Mouse (Mus musculus): Measurements from ENCODE around the gene Wars2. TPM values are rescaled to one million over a fixed set of nuclear protein-coding genes. Genes with fewer than 3 reads are reported as not detected.
A peak's percentile ranks its signal among the peaks of the same experiment; 100 is the strongest.

Gene Wars2
- 8.8 and 9.8 TPM in 2 replicates for polyA plus RNA-seq (2015; fragmentation: Nextera tagmentation; extraction: Ambion mirVana)

- Histone ChIP-seq H3K4me1 (peaks cover 12% of the 10 kb centered on the region), H3K27ac (peak within 1 kb of the TSS; percentile 95), H3K36me3 (no peaks in the 10 kb centered on the region), H3K4me3 (peak within 1 kb of the TSS; percentile 59), H3K4me2 (replicated peaks) (peak within 1 kb of the TSS; percentile 75), H3K27me3 (no peaks in the 10 kb centered on the region), H3K9ac (peak within 1 kb of the TSS; percentile 70), H3K9me3 (no peaks in the 10 kb centered on the region)
- under 1% methylated on average over 57 of the region's 57 CpGs for WGBS
- ATAC-seq (ENCODE audit: low FRiP score, low read depth), result peak; percentile 99
Measured at GRCm38 (mm10) chr3:99140940-99141854, at the start of gene Wars2. TSS of gene Wars2 (plus strand) at chr3:99141068.

- Histone ChIP-seq H3K27me3 (no peaks in the 10 kb centered on the region), H3K9me3 (peaks cover 3% of the 10 kb centered on the region; the same call in 1 of the 2 replicates), H3K4me2 (replicated peaks) (no peak overlapping the region), H3K27ac (no peak overlapping the region), H3K4me1 (no peaks in the 10 kb centered on the region), H3K36me3 (no peaks in the 10 kb centered on the region; the same call in 1 of the 2 replicates), H3K9ac (no peak overlapping the region), H3K4me3 (no peak overlapping the region)
- 77% methylated on average over 3 of the region's 3 CpGs for WGBS
- no peak for ATAC-seq (ENCODE audit: low FRiP score, low read depth)
Measured at GRCm38 (mm10) chr3:99096816-99097215, 44.1 kb upstream of the Wars2 start.

GRCm38 (mm10) chr3:99110353-99111213 is 30.3 kb upstream of the Wars2 start:
- Histone ChIP-seq H3K9me3 (no peaks in the 10 kb centered on the region), H3K27me3 (no peaks in the 10 kb centered on the region), H3K27ac (peak overlapping the region; percentile 52; the same call in 1 of the 2 replicates), H3K4me2 (replicated peaks) (peak overlapping the region; percentile 25; the same call in 1 of the 2 replicates), H3K9ac (no peak overlapping the region), H3K36me3 (no peaks in the 10 kb centered on the region), H3K4me1 (peaks cover 48% of the 10 kb centered on the region), H3K4me3 (no peak overlapping the region)
- WGBS, result 30% methylated on average over 9 of the region's 9 CpGs
- peak; percentile 74 for ATAC-seq (ENCODE audit: low FRiP score, low read depth)

GRCm38 (mm10) chr3:99111214-99111608 is 29.7 kb upstream of the Wars2 start:
- no peak overlapping the region for H3K9ac ChIP-seq
- ATAC-seq (ENCODE audit: low FRiP score, low read depth), result peak; percentile 46; the same call in 1 of the 2 replicates
- H3K36me3 ChIP-seq, result no peaks in the 10 kb centered on the region
- H3K27ac ChIP-seq, result peak overlapping the region; percentile 22; the same call in 1 of the 2 replicates
- 48% methylated on average over 5 of the region's 5 CpGs for WGBS
- peaks cover 48% of the 10 kb centered on the region for H3K4me1 ChIP-seq
- no peaks in the 10 kb centered on the region for H3K27me3 ChIP-seq
- H3K4me3 ChIP-seq, result no peak overlapping the region
- H3K9me3 ChIP-seq, result no peaks in the 10 kb centered on the region
- H3K4me2 ChIP-seq (replicated peaks), result peak overlapping the region; percentile 25; the same call in 1 of the 2 replicates

- no peaks in the 10 kb centered on the region for H3K36me3 ChIP-seq
- H3K4me2 ChIP-seq (replicated peaks), result no peak overlapping the region
- peak overlapping the region; percentile 72 for H3K27ac ChIP-seq
- 57% methylated on average over 7 of the region's 7 CpGs for WGBS
- H3K27me3 ChIP-seq, result no peaks in the 10 kb centered on the region
- H3K9ac ChIP-seq, result no peak overlapping the region
- no peaks in the 10 kb centered on the region for H3K9me3 ChIP-seq
- no peak for ATAC-seq (ENCODE audit: low FRiP score, low read depth)
- peaks cover 48% of the 10 kb centered on the region for H3K4me1 ChIP-seq
- no peak overlapping the region for H3K4me3 ChIP-seq
Measured at GRCm38 (mm10) chr3:99113266-99113837, 27.5 kb upstream of the Wars2 start.

GRCm38 (mm10) chr3:99120942-99121341 is 19.9 kb upstream of the Wars2 start:
- 71% methylated on average over 2 of the region's 2 CpGs for WGBS

GRCm38 (mm10) chr3:99130521-99130920 is 10.3 kb upstream of the Wars2 start:
- Histone ChIP-seq H3K36me3 (no peaks in the 10 kb centered on the region), H3K27ac (no peak overlapping the region), H3K9ac (no peak overlapping the region), H3K4me3 (no peak overlapping the region), H3K9me3 (no peaks in the 10 kb centered on the region), H3K4me1 (no peaks in the 10 kb centered on the region), H3K4me2 (replicated peaks) (no peak overlapping the region), H3K27me3 (no peaks in the 10 kb centered on the region)
- WGBS, result 83% methylated on average over 1 of the region's 1 CpGs
- no peak for ATAC-seq (ENCODE audit: low FRiP score, low read depth)

More at GRCm38 (mm10) chr3:99120942-99121341, 19.9 kb upstream of the Wars2 start:
- ATAC-seq (ENCODE audit: low FRiP score, low read depth), result no peak
- Histone ChIP-seq H3K9me3 (no peaks in the 10 kb centered on the region), H3K27me3 (no peaks in the 10 kb centered on the region), H3K36me3 (no peaks in the 10 kb centered on the region), H3K4me1 (no peaks in the 10 kb centered on the region), H3K4me2 (replicated peaks) (no peak overlapping the region), H3K27ac (no peak overlapping the region), H3K4me3 (no peak overlapping the region), H3K9ac (no peak overlapping the region)

GRCm38 (mm10) chr3:99131973-99132372 is 8.9 kb upstream of the Wars2 start:
- H3K4me1 ChIP-seq, result no peaks in the 10 kb centered on the region
- H3K9ac ChIP-seq, result no peak overlapping the region
- H3K27me3 ChIP-seq, result no peaks in the 10 kb centered on the region
- no peaks in the 10 kb centered on the region for H3K9me3 ChIP-seq
- H3K4me2 ChIP-seq (replicated peaks), result no peak overlapping the region
- 89% methylated on average over 4 of the region's 4 CpGs for WGBS
- no peak overlapping the region for H3K4me3 ChIP-seq
- H3K27ac ChIP-seq, result no peak overlapping the region
- no peaks in the 10 kb centered on the region for H3K36me3 ChIP-seq
- no peak for ATAC-seq (ENCODE audit: low FRiP score, low read depth)

- ATAC-seq (ENCODE audit: low FRiP score, low read depth), result no peak
- no peak overlapping the region for H3K4me2 ChIP-seq (replicated peaks)
- no peak overlapping the region for H3K9ac ChIP-seq
- no peaks in the 10 kb centered on the region for H3K9me3 ChIP-seq
- H3K36me3 ChIP-seq, result no peaks in the 10 kb centered on the region
- WGBS, result 79% methylated on average over 4 of the region's 4 CpGs
- no peaks in the 10 kb centered on the region for H3K27me3 ChIP-seq
- no peak overlapping the region for H3K27ac ChIP-seq
- H3K4me1 ChIP-seq, result 0 out of 2 replicates have a peak, but pooled peaks cover 3% of the 10 kb centered on the region
- H3K4me3 ChIP-seq, result no peak overlapping the region
Measured at GRCm38 (mm10) chr3:99133913-99134312, 7.0 kb upstream of the Wars2 start.

- Histone ChIP-seq H3K27me3 (no peaks in the 10 kb centered on the region), H3K4me2 (replicated peaks) (no peak overlapping the region), H3K4me1 (no peaks in the 10 kb centered on the region), H3K36me3 (no peaks in the 10 kb centered on the region), H3K4me3 (no peak overlapping the region), H3K27ac (no peak overlapping the region), H3K9ac (no peak overlapping the region), H3K9me3 (no peaks in the 10 kb centered on the region)
- no peak for ATAC-seq (ENCODE audit: low FRiP score, low read depth)
- WGBS, result 63% methylated on average over 3 of the region's 3 CpGs
Measured at GRCm38 (mm10) chr3:99147886-99148285, 7.0 kb downstream of the Wars2 start.

GRCm38 (mm10) chr3:99149035-99149434 is 8.2 kb downstream of the Wars2 start:
- Histone ChIP-seq H3K27ac (no peak overlapping the region), H3K4me1 (no peaks in the 10 kb centered on the region), H3K4me3 (no peak overlapping the region), H3K27me3 (no peaks in the 10 kb centered on the region), H3K9me3 (no peaks in the 10 kb centered on the region), H3K36me3 (no peaks in the 10 kb centered on the region), H3K4me2 (replicated peaks) (no peak overlapping the region), H3K9ac (no peak overlapping the region)
- WGBS, result 63% methylated on average over 3 of the region's 3 CpGs
- no peak for ATAC-seq (ENCODE audit: low FRiP score, low read depth)

All from limb, embryonic 13.5 days (tissue).